Mouse (Mus musculus): ENCODE measurements around the gene Capn2. TPM values are rescaled to one million over a fixed set of nuclear protein-coding genes. Genes with fewer than 3 reads are reported as not detected.

Gene Capn2
- polyA plus RNA-seq, 1 experiment, result 30.1 TPM

DNA sequence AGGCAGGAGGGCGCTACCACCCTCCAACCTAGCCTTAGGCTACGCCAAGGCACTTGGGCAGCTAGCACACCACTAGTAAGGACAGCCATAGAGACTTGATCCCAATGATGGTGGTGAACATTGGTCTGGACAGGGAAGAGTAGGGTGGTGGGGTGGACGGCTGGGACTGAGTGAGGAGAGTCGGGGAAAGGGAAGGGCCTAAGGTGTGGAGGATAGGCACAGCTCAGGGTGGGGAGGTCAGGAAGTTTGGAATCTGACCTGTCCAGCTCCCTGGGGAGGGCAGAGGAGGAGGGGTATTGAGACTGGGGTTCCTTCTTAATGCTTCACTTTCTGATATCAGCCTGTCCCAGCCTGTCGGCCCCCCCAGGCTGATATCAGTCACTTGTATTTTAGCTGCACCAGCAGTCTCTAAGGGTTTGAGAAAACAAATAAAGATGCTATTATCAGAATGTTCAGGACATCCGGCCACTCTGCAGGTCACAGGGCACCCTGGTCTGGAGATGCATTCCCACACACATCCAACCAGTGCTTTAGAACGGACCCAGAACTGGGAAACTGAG, 14.8 kb downstream of the Capn2 start:
- TF ChIP-seq CTCF (IDR thresholded peaks at IDR 0.05; ENCODE audit: control insufficient read depth, insufficient read depth, low read length) (no peak), POLR2A (IDR thresholded peaks at IDR 0.05; ENCODE audit: borderline replicate concordance, control insufficient read depth, low read depth, low read length) (no peak)
- no peaks in the 10 kb centered on the region; the same call in 1 of the 2 replicates for H3K4me1 ChIP-seq (ENCODE audit: control insufficient read depth, insufficient read depth, low read length)
- no peak overlapping the region for H3K4me3 ChIP-seq (replicated peaks; ENCODE audit: control insufficient read depth, low read depth, low read length)
- WGBS, result 78% methylated on average over 7 of the region's 7 CpGs
- H3K27ac ChIP-seq (ENCODE audit: control insufficient read depth, insufficient read depth, low read depth, low read length, poor library complexity), result no peak overlapping the region

DNA sequence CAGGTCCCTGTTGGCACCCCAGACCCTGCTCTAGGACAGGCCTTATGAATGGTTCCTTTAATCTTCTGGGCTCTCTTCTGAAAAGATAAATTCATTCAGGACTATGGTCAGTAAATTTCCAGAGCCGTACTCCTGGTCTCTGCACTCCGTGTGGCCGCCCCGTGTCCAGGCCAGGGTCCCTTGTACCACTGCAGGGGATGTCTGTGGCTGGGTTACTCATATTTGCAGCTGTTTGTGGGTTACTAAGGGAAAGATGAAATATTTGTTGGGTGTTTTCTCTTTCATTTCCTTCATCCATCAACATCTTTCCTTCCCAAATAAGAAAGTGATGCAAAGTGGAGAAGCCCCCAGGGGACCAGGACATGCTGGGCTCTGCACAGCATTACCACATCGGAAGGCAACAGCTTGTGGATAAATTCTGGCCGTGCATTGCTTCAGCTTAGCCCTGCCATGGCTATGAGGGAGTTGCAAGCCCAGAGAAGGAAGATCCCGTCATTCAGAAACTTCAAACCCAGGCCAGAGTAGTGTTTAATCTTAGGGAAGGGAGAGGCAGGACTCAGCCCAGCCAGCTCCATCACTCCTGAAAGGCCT, 15.5 kb downstream of the Capn2 start:
- Histone ChIP-seq H3K27ac (ENCODE audit: control insufficient read depth, insufficient read depth, low read depth, low read length, poor library complexity) (no peak overlapping the region), H3K4me1 (ENCODE audit: control insufficient read depth, insufficient read depth, low read length) (no peaks in the 10 kb centered on the region; the same call in 1 of the 2 replicates), H3K4me3 (replicated peaks; ENCODE audit: control insufficient read depth, low read depth, low read length) (no peak overlapping the region)
- TF ChIP-seq POLR2A (IDR thresholded peaks at IDR 0.05; ENCODE audit: borderline replicate concordance, control insufficient read depth, low read depth, low read length) (no peak), CTCF (IDR thresholded peaks at IDR 0.05; ENCODE audit: control insufficient read depth, insufficient read depth, low read length) (no peak)
- 79% methylated on average over 7 of the region's 7 CpGs for WGBS

DNA sequence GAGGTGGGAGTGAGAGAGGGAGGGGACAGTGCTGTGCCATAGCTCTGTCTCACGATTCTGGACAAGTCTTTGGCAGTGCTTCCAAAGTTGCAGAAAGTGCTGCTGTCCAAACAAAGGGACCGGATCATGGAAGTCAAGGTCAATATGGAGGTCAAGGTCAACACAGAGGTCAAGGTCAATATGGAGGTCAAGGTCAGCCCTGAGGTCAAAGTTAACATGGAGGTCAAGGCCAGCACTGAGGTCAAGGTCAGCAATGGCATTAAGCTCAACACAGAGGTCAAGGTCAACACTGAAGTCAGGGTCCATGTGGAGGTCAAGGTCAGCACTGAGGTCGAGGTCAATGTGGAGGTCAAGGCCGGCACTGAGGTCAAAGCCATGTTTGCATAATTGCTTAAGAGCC, 16.6 kb downstream of the Capn2 start:
- Histone ChIP-seq H3K4me1 (ENCODE audit: control insufficient read depth, insufficient read depth, low read length) (no peaks in the 10 kb centered on the region; the same call in 1 of the 2 replicates), H3K27ac (ENCODE audit: control insufficient read depth, insufficient read depth, low read depth, low read length, poor library complexity) (no peak overlapping the region), H3K4me3 (replicated peaks; ENCODE audit: control insufficient read depth, low read depth, low read length) (no peak overlapping the region)
- TF ChIP-seq CTCF (IDR thresholded peaks at IDR 0.05; ENCODE audit: control insufficient read depth, insufficient read depth, low read length) (no peak), POLR2A (IDR thresholded peaks at IDR 0.05; ENCODE audit: borderline replicate concordance, control insufficient read depth, low read depth, low read length) (no peak)
- 72% methylated on average over 4 of the region's 4 CpGs for WGBS

DNA sequence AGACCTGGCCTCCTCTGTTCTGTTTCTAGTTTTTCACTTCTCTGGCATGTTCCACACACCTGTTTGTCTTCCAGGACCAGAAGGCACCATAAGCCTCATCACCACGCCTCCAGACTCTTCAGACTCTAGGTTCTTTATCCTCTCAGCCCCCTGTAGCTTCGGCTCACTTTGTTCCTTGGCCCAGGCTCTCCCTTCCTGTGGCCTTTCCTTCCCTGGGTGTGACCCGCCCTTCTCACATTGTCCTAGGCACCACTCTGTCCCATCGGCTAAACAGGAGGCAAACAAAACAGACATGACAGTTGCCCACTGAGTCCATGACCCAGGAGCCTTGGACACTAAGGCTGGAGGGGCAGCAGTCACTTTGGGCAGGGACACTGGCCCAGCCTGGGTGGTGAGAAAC, 17.2 kb downstream of the Capn2 start:
- no peak overlapping the region for H3K27ac ChIP-seq (ENCODE audit: control insufficient read depth, insufficient read depth, low read depth, low read length, poor library complexity)
- H3K4me3 ChIP-seq (replicated peaks; ENCODE audit: control insufficient read depth, low read depth, low read length), result no peak overlapping the region
- H3K4me1 ChIP-seq (ENCODE audit: control insufficient read depth, insufficient read depth, low read length), result no peaks in the 10 kb centered on the region; the same call in 1 of the 2 replicates
- WGBS, result 77% methylated on average over 4 of the region's 4 CpGs
- TF ChIP-seq POLR2A (IDR thresholded peaks at IDR 0.05; ENCODE audit: borderline replicate concordance, control insufficient read depth, low read depth, low read length) (no peak), CTCF (IDR thresholded peaks at IDR 0.05; ENCODE audit: control insufficient read depth, insufficient read depth, low read length) (no peak)

DNA sequence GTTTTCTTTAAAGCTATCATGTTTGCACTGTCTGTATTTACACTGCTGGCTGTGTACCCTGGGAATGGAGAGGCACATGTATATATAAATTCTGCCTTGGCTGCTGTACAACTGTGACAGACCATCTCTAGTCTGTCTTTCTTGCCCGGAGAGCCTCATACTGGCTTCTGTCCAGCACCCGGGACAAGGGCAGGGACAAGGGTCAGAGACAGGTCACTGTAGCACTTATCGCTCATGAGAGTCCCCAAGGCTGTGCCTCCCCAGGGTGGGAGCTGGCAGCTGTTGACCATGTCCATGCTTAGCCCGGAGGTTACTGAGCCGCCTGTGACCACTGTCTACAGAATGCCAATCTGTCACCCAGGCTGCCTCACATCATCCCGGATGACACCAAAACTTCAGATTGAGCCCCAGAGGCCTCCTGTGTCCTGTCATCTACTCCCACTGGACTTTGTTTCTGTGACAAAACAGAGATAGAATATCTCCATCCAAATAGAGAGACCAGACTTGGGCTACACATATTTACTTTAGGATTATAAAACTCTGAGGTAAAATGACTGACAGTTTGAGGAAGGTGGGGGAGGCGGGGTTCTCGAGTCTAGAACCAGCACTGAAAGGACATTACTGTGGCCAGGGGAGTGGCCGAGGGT, 17.8 kb downstream of the Capn2 start:
- H3K4me1 ChIP-seq (ENCODE audit: control insufficient read depth, insufficient read depth, low read length), result no peaks in the 10 kb centered on the region; the same call in 1 of the 2 replicates

DNA sequence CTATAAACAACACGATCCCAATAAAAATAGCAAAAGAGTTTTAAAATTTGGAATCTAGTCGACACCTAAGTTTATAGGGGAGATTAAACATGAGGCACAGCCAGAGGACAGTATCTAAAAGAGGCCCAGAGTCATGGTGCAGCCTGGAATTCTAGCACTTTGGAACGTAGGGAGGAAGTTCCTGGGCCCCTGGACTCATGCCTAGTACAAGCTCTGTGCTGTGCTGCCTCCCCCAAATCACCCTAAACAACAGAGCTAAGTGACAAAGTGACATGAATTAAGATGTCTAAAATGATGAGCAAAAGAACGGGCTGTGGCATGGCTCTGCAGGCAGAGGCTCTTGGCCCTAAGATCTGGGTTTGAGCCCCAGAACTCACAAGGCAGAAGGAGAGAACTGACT, 19.7 kb downstream of the Capn2 start:
- 60% methylated on average over 4 of the region's 4 CpGs for whole genome bisulfite sequencing
- no peak overlapping the region for H3K27ac ChIP-seq (ENCODE audit: control insufficient read depth, insufficient read depth, low read depth, low read length, poor library complexity)
- no peaks in the 10 kb centered on the region for H3K4me1 ChIP-seq (ENCODE audit: control insufficient read depth, insufficient read depth, low read length)

More for the DNA sequence above, 17.8 kb downstream of the Capn2 start:
- WGBS, result 67% methylated on average over 9 of the region's 9 CpGs
- TF ChIP-seq POLR2A (IDR thresholded peaks at IDR 0.05; ENCODE audit: borderline replicate concordance, control insufficient read depth, low read depth, low read length) (no peak), CTCF (IDR thresholded peaks at IDR 0.05; ENCODE audit: control insufficient read depth, insufficient read depth, low read length) (no peak)
- Histone ChIP-seq H3K4me3 (replicated peaks; ENCODE audit: control insufficient read depth, low read depth, low read length) (no peak overlapping the region), H3K27ac (ENCODE audit: control insufficient read depth, insufficient read depth, low read depth, low read length, poor library complexity) (no peak overlapping the region)

DNA sequence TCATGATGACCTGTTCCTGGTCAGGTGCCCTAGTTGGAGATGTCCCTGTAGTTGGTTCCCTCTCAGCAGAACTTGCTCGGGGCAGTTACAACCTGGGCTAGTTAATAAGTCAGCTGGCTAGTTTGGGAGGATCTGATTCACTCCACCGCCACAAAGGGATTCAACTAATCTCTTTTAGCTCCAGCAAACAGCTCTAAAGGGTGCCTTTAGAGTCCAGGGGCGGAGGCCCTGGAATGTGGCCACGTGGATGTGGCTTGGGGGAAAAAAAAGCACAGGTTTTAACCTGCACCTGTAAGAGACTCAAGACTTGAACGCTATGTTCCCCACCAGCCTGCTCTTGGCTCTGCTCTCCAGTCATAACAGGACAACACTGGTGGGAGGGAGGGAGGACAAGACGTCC, 20.7 kb downstream of the Capn2 start:
- Histone ChIP-seq H3K4me3 (replicated peaks; ENCODE audit: control insufficient read depth, low read depth, low read length) (no peak overlapping the region), H3K4me1 (ENCODE audit: control insufficient read depth, insufficient read depth, low read length) (no peaks in the 10 kb centered on the region), H3K27ac (ENCODE audit: control insufficient read depth, insufficient read depth, low read depth, low read length, poor library complexity) (no peak overlapping the region)
- TF ChIP-seq CTCF (IDR thresholded peaks at IDR 0.05; ENCODE audit: control insufficient read depth, insufficient read depth, low read length) (no peak), POLR2A (IDR thresholded peaks at IDR 0.05; ENCODE audit: borderline replicate concordance, control insufficient read depth, low read depth, low read length) (no peak)
- WGBS, result 73% methylated on average over 6 of the region's 6 CpGs

More for the DNA sequence above, 19.7 kb downstream of the Capn2 start:
- TF ChIP-seq CTCF (IDR thresholded peaks at IDR 0.05; ENCODE audit: control insufficient read depth, insufficient read depth, low read length) (no peak), POLR2A (IDR thresholded peaks at IDR 0.05; ENCODE audit: borderline replicate concordance, control insufficient read depth, low read depth, low read length) (no peak)
- H3K4me3 ChIP-seq (replicated peaks; ENCODE audit: control insufficient read depth, low read depth, low read length), result no peak overlapping the region

DNA sequence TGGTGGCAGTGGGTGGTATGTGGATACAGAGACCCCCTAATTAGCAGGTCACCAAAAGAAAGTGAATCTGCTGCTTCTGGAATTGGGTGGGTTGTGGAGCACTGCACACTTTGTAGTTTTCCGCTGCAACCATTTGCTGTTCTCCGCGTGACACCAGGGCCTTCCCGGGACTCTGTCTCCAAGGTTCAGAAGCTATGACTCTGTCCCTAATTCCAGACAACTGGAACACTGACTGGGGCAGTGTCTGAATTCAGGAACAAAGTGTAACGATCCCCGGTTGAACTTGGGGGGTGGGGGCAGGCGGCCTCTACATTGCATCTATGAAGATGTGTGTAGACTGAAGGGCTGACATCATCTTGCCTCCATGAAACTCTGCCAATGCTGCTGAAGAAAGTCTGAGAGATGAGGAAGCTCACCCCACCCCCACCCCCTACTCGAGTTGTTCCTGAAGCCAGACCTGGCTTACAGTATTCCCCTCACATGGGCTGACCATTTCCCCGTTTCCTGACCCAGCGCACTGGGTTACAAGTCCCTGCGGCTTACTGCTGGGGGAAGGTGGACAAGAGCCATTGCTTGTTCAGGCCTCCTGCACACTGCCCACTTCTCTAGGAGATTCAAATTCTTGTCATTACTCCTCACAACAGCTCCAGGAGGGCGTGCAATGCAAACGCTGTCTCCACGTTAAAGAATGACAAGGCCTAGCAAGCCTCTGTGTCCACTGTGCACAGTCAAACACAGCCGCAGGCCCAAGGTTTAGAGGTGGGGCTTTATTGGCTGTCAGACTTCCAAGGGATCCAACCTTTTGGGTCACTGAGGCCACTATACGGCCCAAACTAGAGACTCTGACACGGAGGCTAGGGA, 22.9 kb downstream of the Capn2 start:
- Histone ChIP-seq H3K4me1 (ENCODE audit: control insufficient read depth, insufficient read depth, low read length) (no peaks in the 10 kb centered on the region; the same call in 1 of the 2 replicates), H3K27ac (ENCODE audit: control insufficient read depth, insufficient read depth, low read depth, low read length, poor library complexity) (no peak overlapping the region)
- 76% methylated on average over 17 of the region's 17 CpGs for WGBS

More for the DNA sequence above, 22.9 kb downstream of the Capn2 start:
- TF ChIP-seq POLR2A (IDR thresholded peaks at IDR 0.05; ENCODE audit: borderline replicate concordance, control insufficient read depth, low read depth, low read length) (no peak), CTCF (IDR thresholded peaks at IDR 0.05; ENCODE audit: control insufficient read depth, insufficient read depth, low read length) (no peak)
- no peak overlapping the region for H3K4me3 ChIP-seq (replicated peaks; ENCODE audit: control insufficient read depth, low read depth, low read length)

Data from bone marrow, adult 2 months (tissue).